Mouse (Mus musculus) E14TG2a.4 (cell line): ENCODE measurements at regions not wholly inside any gene's neighbourhood (a gene's known extent, or its start where the extent isn't known, plus 50 kb on each side); places are given as distances from the start of the nearest gene placed in this dataset.

Experiments
- H3K27me3 ChIP-seq: 2 replicates; pipeline ENCODE4 v1.6.1; 2014; ENCODE audit warnings: low read length, control low read depth; ENCODE audit not compliant: insufficient read depth
- H3K36me3 ChIP-seq: 2 replicates; pipeline ENCODE4 v1.6.1; 2014; ENCODE audit warnings: low read length, control low read depth; ENCODE audit not compliant: insufficient read depth
- H3K4me1 ChIP-seq: replicated peaks from 2 replicates; pipeline ENCODE4 v1.6.1; 2014; ENCODE audit warnings: low read depth, low read length, control low read depth
- H3K4me3 ChIP-seq: replicated peaks from 2 replicates; pipeline ENCODE4 v1.5.1; 2014; ENCODE audit warnings: mild to moderate bottlenecking, low read length
- H3K9me3 ChIP-seq: 2 replicates; pipeline ENCODE4 v1.6.1; 2014; ENCODE audit warnings: low read length, control low read depth
- CTCF ChIP-seq: conservative IDR thresholded peaks from 2 replicates; pipeline ENCODE4 v1.5.1; 2014; ENCODE audit warnings: low read length
- NANOG ChIP-seq: IDR thresholded peaks from 2 replicates; pipeline ENCODE4 v1.6.1; 2014; ENCODE audit warnings: borderline replicate concordance, low read length, mixed read lengths
- POU5F1 ChIP-seq: IDR thresholded peaks from 2 replicates; pipeline ENCODE4 v1.6.1; 2014; ENCODE audit warnings: low read length, borderline replicate concordance

DNA sequence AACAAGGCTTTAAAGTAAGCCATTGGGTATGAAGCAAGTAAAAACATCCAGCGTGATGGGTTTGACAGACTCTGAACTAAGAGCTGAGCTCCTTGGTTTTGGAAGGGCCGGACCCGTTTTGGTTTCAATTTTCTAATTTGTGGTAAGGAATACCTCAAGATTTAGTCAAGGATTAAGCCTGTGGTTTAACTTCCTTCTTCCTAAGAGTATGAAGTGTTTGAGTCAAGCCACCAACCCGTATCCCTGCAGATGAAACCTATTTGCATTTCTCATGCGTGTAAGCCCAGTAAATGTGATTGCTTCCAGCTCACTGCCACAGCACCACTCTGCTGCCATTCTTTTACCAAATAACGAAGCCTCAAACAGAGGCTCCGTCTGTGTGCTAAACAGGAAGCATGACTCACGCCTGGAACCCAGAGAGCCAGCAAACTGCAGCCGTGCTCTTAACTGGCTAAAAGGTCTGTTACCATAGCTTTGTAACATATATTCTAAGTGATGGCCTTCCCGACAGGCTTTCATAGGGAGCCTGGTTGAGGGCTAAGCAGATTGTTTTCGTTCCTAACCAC lies 149.7 kb downstream of the Etv1 start:
- Histone ChIP-seq H3K27me3 (no peaks in the 10 kb centered on the region), H3K4me3 (no peak overlapping the region), H3K9me3 (no peaks in the 10 kb centered on the region), H3K4me1 (no peaks in the 10 kb centered on the region), H3K36me3 (no peaks in the 10 kb centered on the region)
- TF ChIP-seq POU5F1 (no peak), CTCF (no peak), NANOG (no peak)

- no peaks in the 10 kb centered on the region for H3K36me3 ChIP-seq
- no peak overlapping the region for H3K4me3 ChIP-seq
- no peaks in the 10 kb centered on the region for H3K9me3 ChIP-seq
- no peaks in the 10 kb centered on the region for H3K4me1 ChIP-seq
- TF ChIP-seq CTCF (no peak), POU5F1 (no peak), NANOG (no peak)
- no peaks in the 10 kb centered on the region for H3K27me3 ChIP-seq
Measured at GRCm38 (mm10) chr12:38929644-38930043, 150.5 kb downstream of the Etv1 start.

DNA sequence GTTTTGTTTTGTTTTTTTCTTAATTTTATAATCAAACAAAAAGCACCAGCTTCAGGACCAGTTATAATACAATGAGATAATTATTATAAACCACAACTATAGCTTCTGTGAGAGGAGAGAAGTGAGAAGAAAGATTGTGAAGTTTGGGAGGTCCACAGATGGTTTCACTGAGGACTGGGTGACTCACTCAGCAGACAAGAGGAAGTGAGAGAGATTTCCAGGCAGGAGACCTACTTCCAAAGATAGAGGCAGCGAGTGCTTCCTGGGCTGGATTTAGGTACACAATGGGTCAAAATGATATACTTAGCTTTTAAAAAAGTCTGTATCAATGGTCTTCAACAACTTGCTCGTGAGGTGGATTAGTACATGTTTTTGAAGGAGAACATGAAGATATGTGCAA lies 152.6 kb downstream of the Etv1 start:
- no peaks in the 10 kb centered on the region for H3K9me3 ChIP-seq

DNA sequence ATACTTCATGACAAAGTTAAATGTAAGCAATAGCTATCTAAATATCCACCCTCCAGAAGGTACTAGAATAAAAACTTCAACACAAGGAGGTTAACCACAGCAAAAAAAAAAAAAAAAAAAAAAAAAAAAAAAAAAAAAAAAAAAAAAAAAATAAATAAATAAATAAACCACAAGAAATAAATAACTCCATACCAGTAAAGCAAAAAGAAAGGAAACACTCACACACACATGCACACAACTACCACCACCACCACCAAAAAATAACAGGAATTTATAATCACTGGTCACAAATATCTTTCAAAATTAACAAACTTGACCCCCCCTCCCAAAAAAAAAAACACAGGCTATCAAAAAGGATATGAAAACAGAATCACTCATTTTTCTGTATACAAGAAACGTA lies 180.4 kb downstream of the Etv1 start:
- Histone ChIP-seq H3K9me3 (peaks cover 16% of the 10 kb centered on the region), H3K27me3 (no peaks in the 10 kb centered on the region), H3K4me1 (no peaks in the 10 kb centered on the region), H3K4me3 (no peak overlapping the region), H3K36me3 (no peaks in the 10 kb centered on the region)
- TF ChIP-seq CTCF (no peak), POU5F1 (no peak), NANOG (no peak)

More for the DNA sequence above, 152.6 kb downstream of the Etv1 start:
- Histone ChIP-seq H3K4me3 (no peak overlapping the region), H3K36me3 (no peaks in the 10 kb centered on the region), H3K4me1 (no peaks in the 10 kb centered on the region), H3K27me3 (no peaks in the 10 kb centered on the region)
- TF ChIP-seq NANOG: no peak

GRCm38 (mm10) chr12:38962302-38962701 lies 183.1 kb downstream of the Etv1 start:
- TF ChIP-seq NANOG: no peak
- TF ChIP-seq CTCF: no peak
- no peak for TF ChIP-seq POU5F1
- H3K9me3 ChIP-seq: no peaks in the 10 kb centered on the region
- no peaks in the 10 kb centered on the region for H3K36me3 ChIP-seq
- no peaks in the 10 kb centered on the region for H3K27me3 ChIP-seq
- H3K4me3 ChIP-seq: no peak overlapping the region
- no peaks in the 10 kb centered on the region for H3K4me1 ChIP-seq

DNA sequence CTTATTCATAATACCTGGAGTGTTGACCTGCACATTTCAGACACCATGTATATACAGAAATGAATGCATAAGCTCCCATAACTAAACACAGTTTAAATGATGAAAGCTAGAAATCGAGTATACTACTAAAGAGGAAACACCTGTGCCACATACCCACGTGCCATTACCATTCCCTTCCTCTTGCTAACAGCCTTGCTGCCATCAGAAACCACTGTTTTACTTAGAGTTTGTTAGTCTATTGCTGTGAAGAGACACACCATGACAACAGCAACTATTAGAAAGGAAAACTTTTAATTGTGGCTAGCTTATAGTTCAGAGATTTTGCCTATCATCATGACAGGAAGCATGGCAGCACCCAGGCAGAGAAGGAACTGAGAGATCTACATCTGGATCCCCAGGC lies 191.2 kb downstream of the Etv1 start:
- Histone ChIP-seq H3K4me1 (no peaks in the 10 kb centered on the region), H3K9me3 (no peaks in the 10 kb centered on the region), H3K27me3 (no peaks in the 10 kb centered on the region), H3K4me3 (no peak overlapping the region), H3K36me3 (no peaks in the 10 kb centered on the region)
- no peak for TF ChIP-seq POU5F1
- TF ChIP-seq NANOG: no peak
- TF ChIP-seq CTCF: no peak

DNA sequence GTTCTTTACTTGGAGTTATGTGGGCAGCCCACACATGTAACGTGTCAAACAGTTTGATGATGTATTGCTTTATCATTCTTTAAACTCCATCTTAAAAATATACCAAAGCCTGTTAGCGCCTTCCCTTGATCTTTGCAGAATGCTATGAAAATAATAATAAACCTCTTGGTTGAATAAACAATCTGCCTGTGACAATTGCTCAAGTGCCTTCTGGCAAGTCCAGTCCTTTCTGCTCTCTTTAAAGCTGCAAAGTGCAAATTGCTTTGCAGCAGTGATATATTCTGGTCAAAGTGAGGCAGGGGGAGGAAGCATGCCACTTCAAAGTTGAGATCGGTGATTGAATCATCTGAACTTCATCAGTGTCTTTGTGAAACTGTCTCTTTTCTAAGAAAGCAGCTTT lies 193.0 kb downstream of the Etv1 start:
- no peak for TF ChIP-seq CTCF
- TF ChIP-seq NANOG: no peak
- H3K36me3 ChIP-seq: no peaks in the 10 kb centered on the region
- H3K9me3 ChIP-seq: no peaks in the 10 kb centered on the region
- no peaks in the 10 kb centered on the region for H3K4me1 ChIP-seq
- no peak overlapping the region for H3K4me3 ChIP-seq
- no peaks in the 10 kb centered on the region for H3K27me3 ChIP-seq

DNA sequence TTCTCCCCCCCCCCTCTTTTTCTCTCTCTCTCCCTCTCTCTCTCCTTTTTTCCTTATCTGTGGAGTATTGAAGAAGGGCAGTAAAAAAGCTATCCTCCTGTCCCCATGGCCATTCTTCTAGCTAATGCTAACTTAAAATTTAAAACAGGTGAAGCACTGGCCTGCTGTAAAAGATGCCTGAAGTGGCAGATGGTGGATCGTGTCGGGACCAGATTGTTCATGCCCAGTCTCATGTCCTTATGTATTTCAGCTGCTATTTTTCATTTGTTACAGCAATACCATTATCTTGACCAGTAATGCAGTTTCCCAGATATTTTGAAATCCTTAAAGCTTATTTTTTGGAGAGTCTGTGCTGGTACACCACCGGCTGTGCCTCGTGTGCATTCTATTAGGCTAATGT lies 196.3 kb downstream of the Etv1 start:
- Histone ChIP-seq H3K9me3 (no peaks in the 10 kb centered on the region), H3K27me3 (no peaks in the 10 kb centered on the region), H3K4me3 (no peak overlapping the region), H3K36me3 (no peaks in the 10 kb centered on the region), H3K4me1 (no peaks in the 10 kb centered on the region)
- no peak for TF ChIP-seq CTCF
- no peak for TF ChIP-seq POU5F1
- TF ChIP-seq NANOG: no peak

DNA sequence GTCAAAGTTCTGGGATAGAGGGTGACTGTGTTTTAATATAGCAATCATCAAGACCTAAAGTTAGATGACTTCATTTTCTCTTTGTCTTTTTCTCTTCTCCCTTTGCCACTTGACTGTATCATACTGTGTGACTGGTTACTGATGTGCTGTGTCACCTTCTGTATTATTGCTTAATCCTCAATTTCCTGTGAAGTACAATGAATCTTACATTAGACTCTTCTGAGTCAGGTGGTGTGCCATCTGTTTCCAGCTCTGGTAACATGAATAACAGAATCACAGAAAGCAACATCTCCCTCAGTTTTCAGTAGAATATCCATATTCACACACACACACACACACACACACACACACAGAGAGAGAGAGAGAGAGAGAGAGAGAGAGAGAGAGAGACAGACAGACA lies 203.2 kb downstream of the Etv1 start:
- H3K4me1 ChIP-seq: no peaks in the 10 kb centered on the region
- TF ChIP-seq POU5F1 (no peak), NANOG (no peak)
- no peaks in the 10 kb centered on the region for H3K27me3 ChIP-seq
- H3K4me3 ChIP-seq: no peak overlapping the region
- H3K36me3 ChIP-seq: no peaks in the 10 kb centered on the region
- peaks cover 14% of the 10 kb centered on the region for H3K9me3 ChIP-seq

- H3K4me3 ChIP-seq: no peak overlapping the region
- no peaks in the 10 kb centered on the region for H3K36me3 ChIP-seq
- H3K9me3 ChIP-seq: peaks cover 14% of the 10 kb centered on the region
- H3K27me3 ChIP-seq: no peaks in the 10 kb centered on the region
- no peaks in the 10 kb centered on the region for H3K4me1 ChIP-seq
- TF ChIP-seq CTCF (no peak), NANOG (no peak), POU5F1 (no peak)
Measured at GRCm38 (mm10) chr12:38985909-38986308, 206.7 kb downstream of the Etv1 start.
